Comparison of ENCODE assay signal across 8 mouse cellular contexts in genomic region chr13:13953874-13954832, GRCm38 (mm10). TPM values are rescaled to one million over a fixed set of nuclear protein-coding genes. Genes with fewer than 3 reads are reported as not detected.
DNase-seq lines count a peak whose midpoint lies in the region; ATAC-seq and TF ChIP-seq lines count a peak whose summit lies in the region.

Gene B3galnt2 (plus strand): TSS chr13:13954469.

- under 1% methylated on average over 70 of the region's 78 CpGs for WGBS in forebrain, embryonic 13.5 days
- WGBS in large intestine, adult 2 months, result under 1% methylated on average over 78 of the region's 78 CpGs
- WGBS in liver, postnatal 0 days (ENCODE audit: insufficient replicate concordance), result under 1% methylated on average over 67 of the region's 78 CpGs
- WGBS in neural tube, embryonic 14.5 days, result under 1% methylated on average over 78 of the region's 78 CpGs

- peak within 1 kb of the TSS; percentile 46 for H3K27ac ChIP-seq in ES-Bruce4 (ENCODE audit: insufficient read depth, low read length)
- H3K27ac ChIP-seq in forebrain, embryonic 13.5 days, result peak within 1 kb of the TSS; percentile 66; the same call in 1 of the 2 replicates
- peak within 1 kb of the TSS; percentile 90 for H3K27ac ChIP-seq in liver, postnatal 0 days (ENCODE audit: low read depth)
- peak within 1 kb of the TSS; percentile 78 for H3K27ac ChIP-seq in neural tube, embryonic 14.5 days (ENCODE audit: low read depth, low read length)

- TF ChIP-seq CTCF in ES-Bruce4 (IDR thresholded peaks at IDR 0.05; ENCODE audit: low read depth, low read length), result no peak
- no peak; the same call in 1 of the 2 replicates for TF ChIP-seq CTCF in liver, postnatal 0 days (IDR thresholded peaks at IDR 0.05; ENCODE audit: low read depth)

- H3K4me1 ChIP-seq in ES-Bruce4 (ENCODE audit: control insufficient read depth, insufficient read depth, low read length), result no peaks in the 10 kb centered on the region
- H3K4me1 ChIP-seq in forebrain, embryonic 13.5 days, result peaks cover 19% of the 10 kb centered on the region
- peaks cover 30% of the 10 kb centered on the region for H3K4me1 ChIP-seq in liver, postnatal 0 days (ENCODE audit: insufficient read depth)
- peaks cover 4% of the 10 kb centered on the region; the same call in 1 of the 2 replicates for H3K4me1 ChIP-seq in neural tube, embryonic 14.5 days (ENCODE audit: control insufficient read depth, insufficient read depth, low read length)

- TF ChIP-seq POLR2A in ES-Bruce4 (IDR thresholded peaks at IDR 0.05; ENCODE audit: insufficient read depth, low read length), result peak; percentile 98

- H3K4me2 ChIP-seq in forebrain, embryonic 13.5 days, result peak within 1 kb of the TSS; percentile 78
- H3K4me2 ChIP-seq in liver, postnatal 0 days (ENCODE audit: low read depth, low read length), result peak within 1 kb of the TSS; percentile 97
- H3K4me2 ChIP-seq in neural tube, embryonic 14.5 days (ENCODE audit: low read depth, low read length), result peak within 1 kb of the TSS; percentile 79

- DNase-seq in heart, postnatal 10 days, result peak; percentile 97 to 98
- peak; percentile 99 for DNase-seq in large intestine, adult 2 months (ENCODE audit: low read depth, low spot score)
- peak; percentile 97 for DNase-seq in liver, postnatal 0 days
- peak; percentile 92 for DNase-seq in testis, postnatal 10 days (ENCODE audit: low spot score)

- no peaks in the 10 kb centered on the region for H3K36me3 ChIP-seq in ES-Bruce4 (ENCODE audit: control insufficient read depth, insufficient read depth, low read length, poor library complexity, severe bottlenecking)
- H3K36me3 ChIP-seq in forebrain, embryonic 13.5 days (ENCODE audit: poor library complexity, severe bottlenecking), result peaks cover 10% of the 10 kb centered on the region
- H3K36me3 ChIP-seq in liver, postnatal 0 days (replicated peaks; ENCODE audit: insufficient read depth, low read length), result no peaks in the 10 kb centered on the region
- H3K36me3 ChIP-seq in neural tube, embryonic 14.5 days (ENCODE audit: control insufficient read depth, insufficient read depth, low read length), result no peaks in the 10 kb centered on the region

- peak; percentile 98 for ATAC-seq in cerebellum, adult (ENCODE audit: insufficient number of reproducible peaks, low FRiP score, low TSS enrichment)
- ATAC-seq in forebrain, embryonic 13.5 days, result peak; percentile 99
- ATAC-seq in liver, postnatal 0 days, result peak; percentile 98
- ATAC-seq in neural tube, embryonic 14.5 days (ENCODE audit: low read depth), result peak; percentile 99

- no peaks in the 10 kb centered on the region for H3K27me3 ChIP-seq in ES-Bruce4 (ENCODE audit: control insufficient read depth, insufficient read depth, low read length, poor library complexity, severe bottlenecking)
- H3K27me3 ChIP-seq in forebrain, embryonic 13.5 days, result no peaks in the 10 kb centered on the region
- H3K27me3 ChIP-seq in liver, postnatal 0 days (ENCODE audit: insufficient read depth, low read length), result no peaks in the 10 kb centered on the region
- H3K27me3 ChIP-seq in neural tube, embryonic 14.5 days (ENCODE audit: control insufficient read depth, insufficient read depth, low read length), result no peaks in the 10 kb centered on the region

- no peaks in the 10 kb centered on the region for H3K9me3 ChIP-seq in ES-Bruce4 (replicated peaks; ENCODE audit: control insufficient read depth, insufficient read depth, low read length, poor library complexity, severe bottlenecking)
- H3K9me3 ChIP-seq in forebrain, embryonic 13.5 days (replicated peaks), result no peaks in the 10 kb centered on the region
- no peaks in the 10 kb centered on the region for H3K9me3 ChIP-seq in liver, postnatal 0 days (ENCODE audit: low read length)
- H3K9me3 ChIP-seq in neural tube, embryonic 14.5 days (ENCODE audit: control insufficient read depth, low read length), result no peaks in the 10 kb centered on the region

- intact Hi-C loops in heart, postnatal 10 days (cut with DNase I), result loop anchor here (5.0 to 10.0 kb wide), 2 partner anchors 62 to 661 kb away; partner anchors contain the start of genes Mrpl32 and Psma2

- peak within 1 kb of the TSS; percentile 86 for H3K4me3 ChIP-seq in ES-Bruce4 (ENCODE audit: low read depth, low read length)
- H3K4me3 ChIP-seq in forebrain, embryonic 13.5 days, result peak within 1 kb of the TSS; percentile 70
- peak within 1 kb of the TSS; percentile 88 for H3K4me3 ChIP-seq in liver, postnatal 0 days (ENCODE audit: low read depth, low read length)
- H3K4me3 ChIP-seq in neural tube, embryonic 14.5 days (ENCODE audit: low read depth, low read length), result peak within 1 kb of the TSS; percentile 88

- H3K9ac ChIP-seq in ES-Bruce4 (ENCODE audit: low read depth, poor library complexity, severe bottlenecking), result peak within 1 kb of the TSS; percentile 60
- peak within 1 kb of the TSS; percentile 81 for H3K9ac ChIP-seq in forebrain, embryonic 13.5 days
- H3K9ac ChIP-seq in liver, postnatal 0 days (replicated peaks), result peak within 1 kb of the TSS; percentile 89
- peak within 1 kb of the TSS; percentile 69 for H3K9ac ChIP-seq in neural tube, embryonic 14.5 days (replicated peaks; ENCODE audit: low read depth, low read length)

- TF ChIP-seq EP300 in ES-Bruce4 (IDR thresholded peaks at IDR 0.05; ENCODE audit: insufficient read depth, low read depth, low read length), result 0 out of 2 replicates have a peak, but pooled peaks have one; percentile 4
- no peak for TF ChIP-seq EP300 in liver, postnatal 0 days (IDR thresholded peaks at IDR 0.05; ENCODE audit: low read depth)

RNA-seq across cellular contexts. Expression of gene B3galnt2, which starts in this region (rescaled TPM):
- 41.5 and 46.2 TPM in 2 replicates for polyA plus RNA-seq in ES-Bruce4 (2011; ENCODE audit: insufficient read depth, insufficient read length, low read depth, missing spikeins)
- polyA plus RNA-seq in forebrain, embryonic 13.5 days (2015; fragmentation: Nextera tagmentation; extraction: Ambion mirVana), result 25.3 and 32.6 TPM in 2 replicates
- 10 to 100 TPM; 16.5 to 19.1 TPM for total RNA-seq in heart, postnatal 10 days (2021)
- polyA plus RNA-seq in large intestine, adult 2 months (2012; rRNA removed), result 14.7 and 28.6 TPM in 2 replicates
- 8.1 and 9.7 TPM in 2 replicates for polyA plus RNA-seq in liver, postnatal 0 days (2015; fragmentation: Nextera tagmentation; extraction: Ambion mirVana)
- 16.5 and 24.1 TPM in 2 replicates for polyA plus RNA-seq in neural tube, embryonic 14.5 days (2014; fragmentation: Nextera tagmentation; extraction: Ambion mirVana)

Comparison
In these comparisons a context has a peak if more than half of its experiments do, and no peak if none do; other contexts are left out.
1. Peak in every context shown above with its lines: DNase-seq, ATAC-seq, H3K4me3 ChIP-seq and H3K27ac ChIP-seq.